Mouse (Mus musculus) kidney, embryonic 15.5 days (tissue): ENCODE data around the gene Pfkfb4. TPM values are rescaled to one million over a fixed set of nuclear protein-coding genes. Genes with fewer than 3 reads are reported as not detected.
A peak's percentile ranks its signal among the peaks of the same experiment; 100 is the strongest.

Experiments
- ATAC-seq: fragments of 200-750 bp; cut with Nextera tagmentation; replicated peaks from 2 replicates; pipeline ENCODE4 v1.8.0; 2017; ENCODE audit warnings: moderate TSS enrichment; ENCODE audit not compliant: low FRiP score
- H3K27ac ChIP-seq: fragments of 300-500 bp; sonication (generic); 2 replicates; pipeline ENCODE4 v1.5.1; 2015; ENCODE audit warnings: mild to moderate bottlenecking, inconsistent platforms
- H3K27me3 ChIP-seq: fragments of 300-500 bp; sonication (generic); 2 replicates; pipeline ENCODE4 v1.6.1; 2015; ENCODE audit warnings: inconsistent platforms
- H3K36me3 ChIP-seq: fragments of 300-500 bp; sonication (generic); 2 replicates; pipeline ENCODE4 v1.6.1; 2015; ENCODE audit warnings: inconsistent platforms
- H3K4me1 ChIP-seq: fragments of 300-500 bp; sonication (generic); 2 replicates; pipeline ENCODE4 v1.6.1; 2015; ENCODE audit warnings: inconsistent platforms
- H3K4me2 ChIP-seq: fragments of 300-500 bp; sonication (generic); 2 replicates; pipeline ENCODE4 v1.6.1; 2015; ENCODE audit warnings: moderate library complexity, mild to moderate bottlenecking, inconsistent platforms
- H3K4me3 ChIP-seq: fragments of 300-500 bp; sonication (generic); replicated peaks from 2 replicates; pipeline ENCODE4 v1.5.1; 2015; ENCODE audit warnings: mild to moderate bottlenecking, inconsistent platforms
- H3K9ac ChIP-seq: fragments of 300-500 bp; sonication (generic); 2 replicates; pipeline ENCODE4 v1.6.1; 2015; ENCODE audit warnings: mild to moderate bottlenecking, inconsistent platforms
- H3K9me3 ChIP-seq: fragments of 300-500 bp; sonication (generic); replicated peaks from 2 replicates; pipeline ENCODE4 v1.6.1; 2016; ENCODE audit warnings: inconsistent platforms
- WGBS: fragments of 180-500 bp; shearing (Covaris S2); methylation state at CpG from one replicate; pipeline ENCODE4 v1.1.7; 2015; ENCODE audit warnings: mixed read lengths; 5-methylcytosine and 5-hydroxymethylcytosine counted together
- polyA plus RNA-seq: library from polyadenylated mRNA; unstranded; fragments of >200 nt; fragmentation: Nextera tagmentation; extraction: Ambion mirVana; gene quantifications from 2 replicates; pipeline ENCODE4 v1.2.1, GENCODE M21; 2015

Gene Pfkfb4
- polyA plus RNA-seq, 1 experiment from 2014 or later = 8.7 TPM

DNA sequence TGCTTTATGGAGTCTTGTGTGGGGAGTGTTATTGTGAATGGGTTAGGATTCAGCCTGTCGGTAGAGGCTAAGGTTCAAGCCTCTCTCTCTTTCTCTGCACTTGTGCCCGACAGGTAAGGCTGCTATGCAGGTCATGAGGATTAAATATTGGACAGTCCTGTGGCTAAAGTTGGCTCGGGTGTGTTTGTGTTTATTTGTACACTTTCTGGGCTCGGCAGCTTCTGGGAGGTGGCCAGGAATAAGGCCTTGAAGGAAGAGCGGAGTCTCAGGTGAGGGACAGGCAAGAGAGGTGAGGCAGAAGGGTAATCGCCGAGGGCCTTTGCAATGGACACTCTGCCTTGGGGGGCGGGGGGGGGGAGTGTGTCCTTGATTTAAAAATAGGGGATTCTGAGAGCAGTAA is 48.6 kb downstream of the Pfkfb4 start:
- H3K36me3 ChIP-seq = 0 out of 2 replicates have a peak, but pooled peaks cover 4% of the 10 kb centered on the region
- peak overlapping the region; percentile 84 for H3K4me2 ChIP-seq
- no peak overlapping the region for H3K27ac ChIP-seq
- no peak overlapping the region for H3K9ac ChIP-seq
- WGBS = 79% methylated on average over 8 of the region's 8 CpGs
- ATAC-seq = no peak
- no peaks in the 10 kb centered on the region for H3K27me3 ChIP-seq
- peaks cover 34% of the 10 kb centered on the region for H3K4me1 ChIP-seq
- H3K4me3 ChIP-seq = no peak overlapping the region
- no peaks in the 10 kb centered on the region for H3K9me3 ChIP-seq

DNA sequence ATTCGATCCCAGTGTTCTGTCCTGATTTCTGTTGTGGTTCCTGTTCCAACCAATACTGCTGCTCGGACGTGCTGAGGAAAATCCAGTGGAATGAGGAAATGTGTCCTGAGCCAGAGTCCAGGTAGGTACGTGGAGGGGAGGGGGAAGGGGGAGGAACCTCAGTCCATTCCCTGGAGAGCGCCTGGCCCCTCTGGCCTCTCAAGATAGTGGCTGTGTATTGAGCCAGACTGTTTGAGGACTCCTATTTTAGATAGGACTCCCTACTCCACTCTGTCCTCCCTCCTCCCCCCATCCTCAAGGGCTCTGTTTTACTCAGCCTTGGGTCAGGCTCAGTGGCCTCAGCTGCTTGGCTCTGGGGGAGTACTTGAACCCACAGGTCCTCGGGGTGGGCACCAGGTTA is 49.3 kb downstream of the Pfkfb4 start:
- 53% methylated on average over 6 of the region's 6 CpGs for WGBS
- ATAC-seq = 0 out of 2 replicates have a peak, but pooled peaks have one; percentile 22
- H3K36me3 ChIP-seq = 0 out of 2 replicates have a peak, but pooled peaks cover 4% of the 10 kb centered on the region
- 0 out of 2 replicates have a peak overlapping the region, but pooled peaks have one; percentile 6 for H3K27ac ChIP-seq
- peaks cover 34% of the 10 kb centered on the region for H3K4me1 ChIP-seq
- H3K27me3 ChIP-seq = no peaks in the 10 kb centered on the region
- H3K4me3 ChIP-seq = no peak overlapping the region
- no peak overlapping the region for H3K9ac ChIP-seq
- H3K9me3 ChIP-seq = no peaks in the 10 kb centered on the region
- H3K4me2 ChIP-seq = peak overlapping the region; percentile 84

DNA sequence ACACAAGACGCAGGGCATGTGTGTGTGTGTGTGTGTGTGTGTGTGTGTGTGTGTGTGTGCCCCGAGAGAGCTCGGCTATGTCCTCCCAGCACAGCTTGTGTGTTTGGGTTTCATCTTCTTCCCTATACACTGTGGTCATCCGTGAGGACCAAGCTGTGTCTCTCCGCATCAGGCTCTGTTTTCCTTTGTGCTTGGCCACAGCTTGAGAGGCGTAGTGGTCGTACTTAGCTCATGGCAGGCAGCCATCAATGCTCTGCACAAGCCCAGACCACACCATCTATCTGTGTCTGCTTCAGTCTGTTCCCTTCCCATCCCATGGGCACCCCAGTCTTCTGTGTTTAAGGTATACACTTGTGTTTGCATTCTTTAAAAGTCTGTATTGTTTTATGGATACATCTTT is 49.8 kb downstream of the Pfkfb4 start:
- peaks cover 34% of the 10 kb centered on the region for H3K4me1 ChIP-seq
- ATAC-seq = no peak
- H3K27me3 ChIP-seq = no peaks in the 10 kb centered on the region
- H3K4me2 ChIP-seq = no peak overlapping the region
- 75% methylated on average over 7 of the region's 7 CpGs for WGBS
- no peaks in the 10 kb centered on the region for H3K9me3 ChIP-seq
- H3K27ac ChIP-seq = no peak overlapping the region
- H3K4me3 ChIP-seq = no peak overlapping the region
- no peak overlapping the region for H3K9ac ChIP-seq
- 0 out of 2 replicates have a peak, but pooled peaks cover 4% of the 10 kb centered on the region for H3K36me3 ChIP-seq

DNA sequence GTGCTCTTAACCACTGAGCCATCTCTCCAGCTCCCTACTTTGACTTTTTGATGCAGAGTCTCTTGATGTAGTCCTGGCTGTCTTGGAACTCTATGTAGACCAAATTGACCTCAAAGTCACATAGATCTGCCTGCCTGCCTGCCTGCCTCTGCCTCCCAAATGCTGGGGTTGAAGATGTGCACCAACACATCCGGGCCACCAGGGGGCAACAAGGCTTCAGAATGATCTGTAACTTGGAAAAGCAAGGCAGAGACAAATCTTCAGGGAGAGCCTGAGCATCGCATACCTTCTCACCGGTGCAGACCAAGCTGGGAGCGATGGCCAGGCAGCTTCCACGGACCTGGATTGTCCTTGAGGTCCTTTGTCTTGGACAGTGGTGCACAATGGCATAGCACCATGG is 54.7 kb downstream of the Pfkfb4 start:
- H3K27me3 ChIP-seq = no peaks in the 10 kb centered on the region
- ATAC-seq = no peak
- no peak overlapping the region for H3K4me2 ChIP-seq
- peaks cover under 1% of the 10 kb centered on the region; the same call in 1 of the 2 replicates for H3K4me1 ChIP-seq
- no peak overlapping the region for H3K27ac ChIP-seq
- WGBS = 46% methylated on average over 5 of the region's 5 CpGs
- no peak overlapping the region for H3K4me3 ChIP-seq
- peaks cover 12% of the 10 kb centered on the region; the same call in 1 of the 2 replicates for H3K36me3 ChIP-seq
- H3K9me3 ChIP-seq = no peaks in the 10 kb centered on the region
- H3K9ac ChIP-seq = no peak overlapping the region

DNA sequence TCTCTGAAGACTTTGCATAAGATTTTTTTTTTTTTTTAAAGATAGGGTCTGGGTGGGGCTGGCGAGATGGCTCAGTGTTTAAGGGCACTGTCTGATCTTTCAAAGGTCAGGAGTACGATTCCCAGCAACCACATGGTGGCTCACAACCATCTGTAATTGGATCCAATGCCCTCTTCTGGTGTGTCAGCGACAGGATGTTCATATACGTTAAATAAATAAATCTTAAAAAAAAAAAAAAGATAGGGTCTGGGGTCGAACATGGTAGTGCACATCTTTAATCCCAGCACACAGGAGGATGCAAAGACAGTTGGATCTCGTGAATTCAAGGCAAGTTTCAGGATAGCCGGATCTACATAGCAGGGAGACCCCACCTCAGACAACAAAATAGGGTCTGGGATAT is 57.7 kb downstream of the Pfkfb4 start:
- H3K4me2 ChIP-seq = no peak overlapping the region
- H3K4me3 ChIP-seq = no peak overlapping the region
- no peak overlapping the region for H3K27ac ChIP-seq
- peaks cover 5% of the 10 kb centered on the region for H3K4me1 ChIP-seq
- H3K9me3 ChIP-seq = no peaks in the 10 kb centered on the region
- peaks cover 21% of the 10 kb centered on the region for H3K36me3 ChIP-seq
- WGBS = 69% methylated on average over 7 of the region's 7 CpGs
- ATAC-seq = no peak
- no peak overlapping the region for H3K9ac ChIP-seq
- H3K27me3 ChIP-seq = no peaks in the 10 kb centered on the region

DNA sequence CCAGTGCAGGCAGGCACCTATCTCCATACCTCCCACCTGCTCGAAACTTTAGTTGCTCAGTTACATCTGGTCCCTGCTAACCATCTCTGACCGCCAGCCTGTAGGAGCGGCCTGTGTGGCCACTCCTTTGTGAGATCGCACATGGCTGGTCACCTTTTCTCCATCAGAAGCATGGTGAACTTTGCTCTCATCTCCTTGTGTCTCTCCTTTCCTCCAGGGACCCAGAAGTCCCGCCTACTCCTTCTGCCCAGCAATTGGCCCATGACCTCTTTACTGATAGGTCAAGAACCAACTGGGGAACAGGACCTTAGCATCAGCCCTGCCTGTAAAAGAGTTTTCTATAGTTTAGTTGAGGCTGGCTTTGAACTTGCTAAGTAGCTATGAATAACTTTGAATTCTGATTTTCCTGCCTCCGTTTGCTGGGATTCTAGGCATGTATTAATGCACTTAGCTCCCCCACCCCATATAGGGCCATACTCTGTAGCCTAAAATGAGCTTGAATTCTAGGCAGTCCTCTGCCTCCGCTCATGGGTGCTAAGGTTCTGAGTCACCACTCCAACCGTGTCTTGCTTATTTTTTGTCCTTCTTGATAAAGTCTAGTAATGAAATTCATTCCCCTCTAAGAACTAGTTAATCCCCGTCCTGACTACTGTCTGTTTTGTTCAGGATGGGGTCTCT is 58.6 kb downstream of the Pfkfb4 start:
- H3K27ac ChIP-seq = no peak overlapping the region
- no peak overlapping the region for H3K4me2 ChIP-seq
- WGBS = 81% methylated on average over 9 of the region's 9 CpGs
- no peak for ATAC-seq
- peaks cover 12% of the 10 kb centered on the region for H3K4me1 ChIP-seq
- H3K27me3 ChIP-seq = no peaks in the 10 kb centered on the region
- H3K4me3 ChIP-seq = no peak overlapping the region
- peaks cover 18% of the 10 kb centered on the region for H3K36me3 ChIP-seq
- H3K9me3 ChIP-seq = no peaks in the 10 kb centered on the region
- H3K9ac ChIP-seq = no peak overlapping the region

DNA sequence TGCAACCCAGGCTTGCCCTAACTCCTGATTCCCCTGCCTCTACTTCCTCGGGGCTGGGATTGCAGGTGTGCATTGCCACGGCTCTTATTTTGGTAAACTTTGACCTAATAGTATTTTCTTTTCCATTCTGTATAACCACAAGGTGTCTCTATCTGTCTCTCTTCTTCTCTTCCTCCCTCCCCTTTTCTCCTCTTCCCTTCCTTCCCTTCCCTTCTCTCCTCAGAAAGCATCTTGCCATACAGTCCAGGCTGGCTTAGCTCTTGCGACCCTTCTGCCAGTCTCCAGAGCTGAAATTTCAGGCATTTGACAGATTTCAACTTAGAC is 59.1 kb downstream of the Pfkfb4 start:
- no peaks in the 10 kb centered on the region for H3K27me3 ChIP-seq
- H3K27ac ChIP-seq = no peak overlapping the region
- no peak overlapping the region for H3K4me3 ChIP-seq
- peaks cover 17% of the 10 kb centered on the region for H3K4me1 ChIP-seq
- WGBS = 59% methylated on average over 3 of the region's 3 CpGs
- ATAC-seq = no peak
- no peak overlapping the region for H3K9ac ChIP-seq
- H3K4me2 ChIP-seq = no peak overlapping the region
- H3K9me3 ChIP-seq = no peaks in the 10 kb centered on the region
- H3K36me3 ChIP-seq = peaks cover 21% of the 10 kb centered on the region

DNA sequence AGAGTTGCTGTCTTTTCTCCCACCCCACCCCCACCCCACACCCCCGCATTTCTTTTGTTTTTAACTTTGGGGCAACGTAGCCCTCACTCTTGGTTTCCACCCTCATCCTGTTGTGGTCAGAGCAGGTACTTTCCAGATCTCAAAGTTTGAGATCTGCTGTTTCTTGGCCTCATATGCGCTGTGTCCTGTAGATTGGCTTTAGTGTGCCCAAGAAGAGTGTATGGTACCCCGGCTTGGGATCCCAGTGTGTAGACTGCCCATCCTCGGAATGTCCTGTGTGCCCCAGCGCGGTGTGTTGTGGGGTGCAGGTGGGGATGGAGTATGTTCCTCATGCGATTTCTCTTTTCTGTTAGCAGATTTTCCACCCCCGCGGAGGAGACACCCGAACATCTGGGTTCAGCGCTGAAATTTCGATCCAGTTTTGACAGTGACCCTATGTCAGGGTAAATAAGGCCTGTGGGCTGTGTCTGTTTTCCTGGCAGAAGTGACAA is 59.5 kb downstream of the Pfkfb4 start:
- H3K9ac ChIP-seq = no peak overlapping the region
- WGBS = 89% methylated on average over 13 of the region's 13 CpGs
- H3K4me2 ChIP-seq = no peak overlapping the region
- no peaks in the 10 kb centered on the region for H3K9me3 ChIP-seq
- ATAC-seq = no peak
- H3K27ac ChIP-seq = no peak overlapping the region
- peaks cover 17% of the 10 kb centered on the region for H3K4me1 ChIP-seq
- H3K36me3 ChIP-seq = peaks cover 25% of the 10 kb centered on the region
- H3K4me3 ChIP-seq = no peak overlapping the region
- H3K27me3 ChIP-seq = no peaks in the 10 kb centered on the region

DNA sequence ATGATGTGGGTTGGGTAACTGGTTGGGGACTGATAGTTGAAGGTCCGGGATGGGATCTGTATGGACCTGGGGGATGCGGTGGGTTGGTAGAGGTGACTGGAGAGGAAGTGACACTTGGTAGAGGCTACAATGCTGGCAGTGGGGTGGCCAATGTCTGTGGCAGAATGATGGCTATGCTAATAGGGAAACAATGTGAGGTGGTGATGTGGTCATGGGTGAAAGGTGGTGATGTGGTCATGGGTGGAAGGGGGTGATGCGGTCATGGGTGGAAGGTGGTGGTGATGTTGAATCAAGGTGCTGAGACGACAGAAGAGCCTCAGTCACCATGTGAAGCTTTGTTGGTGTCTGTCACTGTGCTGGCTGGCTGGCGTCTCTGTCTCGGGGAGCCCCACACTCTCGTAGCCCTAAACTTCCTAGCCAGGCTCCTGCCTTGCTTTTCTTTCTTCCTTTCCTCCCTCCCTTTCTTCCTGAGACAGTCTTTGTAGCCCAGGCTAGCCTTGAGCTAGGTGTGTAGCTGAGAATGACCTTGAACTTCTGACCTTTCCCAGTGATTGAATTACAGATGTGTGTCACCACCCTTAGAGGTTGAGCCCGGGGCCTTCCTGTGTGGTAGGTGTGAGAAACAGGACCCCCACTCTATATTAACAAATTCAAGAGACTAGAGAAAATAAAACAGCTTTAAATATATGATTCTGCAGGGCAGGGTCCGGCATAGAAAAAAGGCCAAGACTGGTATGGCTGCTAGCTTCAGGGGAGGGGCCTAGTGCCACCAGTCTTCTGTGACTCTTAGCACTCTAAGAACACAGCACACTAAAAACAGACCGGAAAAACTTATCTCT is 60.3 kb downstream of the Pfkfb4 start:
- Histone ChIP-seq H3K4me3 (no peak overlapping the region), H3K27ac (no peak overlapping the region), H3K9ac (no peak overlapping the region), H3K4me2 (no peak overlapping the region), H3K36me3 (peaks cover 33% of the 10 kb centered on the region), H3K4me1 (peaks cover 17% of the 10 kb centered on the region), H3K27me3 (no peaks in the 10 kb centered on the region), H3K9me3 (no peaks in the 10 kb centered on the region)
- WGBS = 91% methylated on average over 10 of the region's 10 CpGs
- ATAC-seq = no peak

DNA sequence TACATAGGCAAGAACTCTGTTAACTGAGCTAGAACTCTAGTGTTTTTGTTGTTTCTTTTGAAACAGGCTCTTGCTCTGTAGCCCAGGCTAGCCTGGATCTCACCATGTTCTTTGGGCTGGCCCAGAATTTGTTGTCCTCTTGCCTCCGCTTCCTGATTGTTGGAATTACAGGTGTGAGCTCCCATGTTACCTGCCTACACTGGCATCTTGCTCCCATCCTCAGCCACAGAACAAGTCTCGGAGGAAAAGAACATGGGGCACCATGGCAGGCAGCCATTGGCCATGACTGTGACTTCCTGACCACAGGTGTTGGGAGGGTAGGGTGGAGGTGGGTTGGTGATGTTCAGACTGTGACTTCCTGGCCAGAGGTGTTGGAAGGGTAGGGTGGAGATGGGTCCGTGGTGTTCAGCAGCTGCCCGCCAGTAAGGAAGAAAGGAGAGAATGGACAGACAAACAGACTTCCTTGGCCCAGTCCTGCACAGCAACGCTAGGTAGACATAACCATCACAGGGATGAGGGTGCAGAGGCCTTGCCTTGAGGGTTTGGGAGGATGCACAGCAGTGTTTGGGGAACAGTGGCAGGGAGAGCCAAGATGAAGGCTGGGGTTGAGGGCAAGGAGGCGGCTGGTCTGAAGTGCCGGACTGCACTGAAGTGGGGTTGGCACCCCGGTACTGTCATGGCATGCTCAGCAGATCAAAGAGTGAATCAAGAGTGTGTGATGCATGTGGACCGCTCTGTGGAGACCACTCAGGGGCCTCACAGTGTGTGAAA is 61.1 kb downstream of the Pfkfb4 start:
- Histone ChIP-seq H3K27ac (no peak overlapping the region), H3K4me3 (no peak overlapping the region), H3K9ac (no peak overlapping the region), H3K4me2 (no peak overlapping the region), H3K4me1 (peaks cover 17% of the 10 kb centered on the region), H3K9me3 (no peaks in the 10 kb centered on the region), H3K36me3 (peaks cover 41% of the 10 kb centered on the region), H3K27me3 (no peaks in the 10 kb centered on the region)
- ATAC-seq = no peak
- 86% methylated on average over 9 of the region's 9 CpGs for WGBS

DNA sequence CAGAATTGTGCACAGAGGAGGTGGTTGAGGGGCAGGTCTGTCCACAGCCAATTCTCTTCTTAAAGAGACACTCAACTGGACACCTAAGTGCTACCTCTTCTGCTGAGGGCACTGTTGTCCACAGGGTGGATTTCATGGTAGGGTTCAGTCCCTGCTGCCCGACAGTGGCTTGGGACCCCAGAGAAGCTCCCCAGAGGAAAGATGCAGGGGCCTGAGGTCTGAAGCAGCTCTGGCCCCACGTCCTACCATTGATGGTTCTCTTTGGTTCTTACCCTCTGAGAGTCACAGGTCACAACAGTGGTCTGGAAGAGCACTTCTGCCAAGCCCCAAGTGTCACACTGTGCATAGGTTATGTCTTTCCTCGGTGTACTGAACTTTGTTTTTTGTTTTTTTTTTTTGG is 61.8 kb downstream of the Pfkfb4 start:
- Histone ChIP-seq H3K4me1 (peaks cover 19% of the 10 kb centered on the region), H3K4me2 (no peak overlapping the region), H3K4me3 (no peak overlapping the region), H3K9ac (no peak overlapping the region), H3K9me3 (no peaks in the 10 kb centered on the region), H3K36me3 (peaks cover 47% of the 10 kb centered on the region), H3K27ac (no peak overlapping the region), H3K27me3 (no peaks in the 10 kb centered on the region)
- 86% methylated on average over 3 of the region's 3 CpGs for WGBS
- ATAC-seq = no peak

DNA sequence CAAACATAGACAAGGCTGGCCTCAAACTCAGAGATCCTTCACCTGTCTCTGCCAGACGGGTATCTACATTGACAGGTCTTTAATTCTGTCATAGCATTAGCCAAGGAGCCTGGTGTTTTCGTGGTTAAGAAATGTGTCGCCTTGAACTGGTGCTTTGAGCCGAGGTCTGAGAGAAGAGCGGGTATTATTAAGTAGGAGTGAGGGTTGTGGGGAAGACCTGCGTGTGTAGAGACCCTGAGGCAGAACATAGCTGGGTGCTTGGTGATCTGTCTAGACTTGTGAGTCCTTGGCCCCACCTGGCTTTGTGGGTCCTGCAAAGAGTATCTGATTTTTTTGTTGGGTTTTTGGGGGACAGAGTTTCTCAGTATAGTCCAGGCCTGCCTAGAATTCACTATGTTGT is 62.3 kb downstream of the Pfkfb4 start:
- 77% methylated on average over 6 of the region's 6 CpGs for WGBS
- Histone ChIP-seq H3K27me3 (no peaks in the 10 kb centered on the region), H3K36me3 (peaks cover 46% of the 10 kb centered on the region), H3K4me3 (no peak overlapping the region), H3K4me2 (no peak overlapping the region), H3K4me1 (peaks cover 24% of the 10 kb centered on the region), H3K27ac (peak overlapping the region; percentile 82; the same call in 1 of the 2 replicates), H3K9me3 (no peaks in the 10 kb centered on the region), H3K9ac (no peak overlapping the region)
- no peak for ATAC-seq
